Mouse (Mus musculus) cerebellum, adult 2 months (tissue): ENCODE measurements around the gene Lasp1.

Source experiments
- CTCF ChIP-seq: fragments of 200-500 bp; IDR thresholded peaks from 2 replicates; pipeline ENCODE4 v1.5.1; 2011; ENCODE audit warnings: low read depth, mild to moderate bottlenecking, control low read depth, low read length, moderate library complexity, borderline replicate concordance; ENCODE audit not compliant: insufficient read depth
- POLR2A ChIP-seq: fragments of 200-500 bp; IDR thresholded peaks from 2 replicates; pipeline ENCODE4 v1.6.1; 2011; ENCODE audit warnings: low read length, control low read depth, borderline replicate concordance; ENCODE audit not compliant: insufficient read depth

GRCm38 (mm10) chr11:97833352-97833751 is 34.6 kb downstream of the Lasp1 start:
- TF ChIP-seq POLR2A: no peak
- TF ChIP-seq CTCF: no peak
